Mouse (Mus musculus) liver, embryonic 16.5 days (tissue): ENCODE measurements around the gene Znrf2. TPM values are rescaled to one million over a fixed set of nuclear protein-coding genes. Genes with fewer than 3 reads are reported as not detected.

Experiments
- ATAC-seq: fragments of 200-750 bp; cut with Nextera tagmentation; 2 replicates; pipeline ENCODE4 v1.8.0; 2017; ENCODE audit warnings: low read depth, mild to moderate bottlenecking, moderate number of reproducible peaks, moderate library complexity
- H3K27ac ChIP-seq: fragments of 300-500 bp; sonication (generic); 2 replicates; pipeline ENCODE4 v1.5.1; 2014; ENCODE audit warnings: mild to moderate bottlenecking, low read length
- H3K27me3 ChIP-seq: fragments of 300-500 bp; sonication (generic); 2 replicates; pipeline ENCODE4 v1.6.1; 2014; ENCODE audit warnings: low read depth, low read length, mixed read lengths; ENCODE audit not compliant: control insufficient read depth, insufficient read depth
- H3K36me3 ChIP-seq: fragments of 300-500 bp; sonication (generic); 2 replicates; pipeline ENCODE4 v1.6.1; 2014; ENCODE audit warnings: mild to moderate bottlenecking; ENCODE audit not compliant: control insufficient read depth, insufficient read depth
- H3K4me1 ChIP-seq: fragments of 300-500 bp; sonication (generic); 2 replicates; pipeline ENCODE4 v1.6.1; 2014; ENCODE audit warnings: low read depth, low read length, mixed read lengths; ENCODE audit not compliant: control insufficient read depth
- H3K4me2 ChIP-seq: fragments of 300-500 bp; sonication (generic); 2 replicates; pipeline ENCODE4 v1.6.1; 2014; ENCODE audit warnings: low read depth, low read length, mixed read lengths
- H3K4me3 ChIP-seq: fragments of 300-500 bp; sonication (generic); 2 replicates; pipeline ENCODE4 v1.5.1; 2014; ENCODE audit warnings: low read depth, mild to moderate bottlenecking, low read length
- H3K9ac ChIP-seq: fragments of 300-500 bp; sonication (generic); 2 replicates; pipeline ENCODE4 v1.6.1; 2014; ENCODE audit warnings: low read depth, low read length
- H3K9me3 ChIP-seq: fragments of 300-500 bp; sonication (generic); replicated peaks from 2 replicates; pipeline ENCODE4 v1.6.1; 2016; ENCODE audit warnings: low read length; ENCODE audit not compliant: control insufficient read depth
- WGBS: fragments of 180-500 bp; shearing (Covaris S2); extraction: QIAGEN DNeasy Blood & Tissue Kit; methylation state at CpG from one replicate; pipeline ENCODE4 v1.1.7; 2014; ENCODE audit not compliant: insufficient replicate concordance; 5-methylcytosine and 5-hydroxymethylcytosine counted together
- polyA plus RNA-seq: library from polyadenylated mRNA; unstranded; fragments of >200 nt; fragmentation: Nextera tagmentation; extraction: Ambion mirVana; gene quantifications from 2 replicates; pipeline ENCODE4 v1.2.1, GENCODE M21; 2015

The Znrf2 gene
- polyA plus RNA-seq, 1 experiment from 2014 or later = 1.8 TPM

- Histone ChIP-seq H3K36me3 (no peaks in the 10 kb centered on the region), H3K4me3 (no peak overlapping the region), H3K4me2 (no peak overlapping the region), H3K27ac (no peak overlapping the region), H3K9ac (no peak overlapping the region), H3K9me3 (no peaks in the 10 kb centered on the region), H3K4me1 (no peaks in the 10 kb centered on the region), H3K27me3 (no peaks in the 10 kb centered on the region)
- ATAC-seq = no peak
- WGBS = 64% methylated on average over 6 of the region's 6 CpGs
Observed at GRCm38 (mm10) chr6:54927946-54928345, 111.2 kb downstream of the Znrf2 start.

- Histone ChIP-seq H3K36me3 (no peaks in the 10 kb centered on the region), H3K27me3 (no peaks in the 10 kb centered on the region), H3K4me1 (no peaks in the 10 kb centered on the region), H3K9me3 (no peaks in the 10 kb centered on the region), H3K4me3 (no peak overlapping the region), H3K4me2 (no peak overlapping the region), H3K9ac (no peak overlapping the region), H3K27ac (no peak overlapping the region)
- WGBS = 71% methylated on average over 4 of the region's 4 CpGs
- no peak for ATAC-seq
Observed at GRCm38 (mm10) chr6:54931641-54932040, 114.9 kb downstream of the Znrf2 start.

GRCm38 (mm10) chr6:54932526-54932925, 115.8 kb downstream of the Znrf2 start:
- no peaks in the 10 kb centered on the region for H3K27me3 ChIP-seq
- no peak overlapping the region for H3K9ac ChIP-seq
- no peak overlapping the region for H3K27ac ChIP-seq
- no peak for ATAC-seq
- no peaks in the 10 kb centered on the region for H3K36me3 ChIP-seq
- no peaks in the 10 kb centered on the region for H3K9me3 ChIP-seq
- H3K4me3 ChIP-seq = no peak overlapping the region
- H3K4me1 ChIP-seq = no peaks in the 10 kb centered on the region
- 79% methylated on average over 12 of the region's 12 CpGs for WGBS
- no peak overlapping the region for H3K4me2 ChIP-seq

- no peak overlapping the region for H3K4me3 ChIP-seq
- no peak for ATAC-seq
- 58% methylated on average over 5 of the region's 5 CpGs for WGBS
Observed at GRCm38 (mm10) chr6:54933216-54933615, 116.5 kb downstream of the Znrf2 start.

GRCm38 (mm10) chr6:54933866-54934265, 117.2 kb downstream of the Znrf2 start:
- no peaks in the 10 kb centered on the region for H3K36me3 ChIP-seq
- no peak overlapping the region for H3K4me2 ChIP-seq
- no peaks in the 10 kb centered on the region for H3K4me1 ChIP-seq
- H3K27me3 ChIP-seq = no peaks in the 10 kb centered on the region
- H3K9me3 ChIP-seq = no peaks in the 10 kb centered on the region
- H3K4me3 ChIP-seq = no peak overlapping the region
- H3K27ac ChIP-seq = no peak overlapping the region
- WGBS = 26% methylated on average over 3 of the region's 3 CpGs
- no peak overlapping the region for H3K9ac ChIP-seq
- 0 out of 2 replicates have a peak, but pooled peaks have one; percentile 21 for ATAC-seq

More at GRCm38 (mm10) chr6:54933216-54933615, 116.5 kb downstream of the Znrf2 start:
- H3K9ac ChIP-seq = no peak overlapping the region
- no peaks in the 10 kb centered on the region for H3K27me3 ChIP-seq
- no peaks in the 10 kb centered on the region for H3K9me3 ChIP-seq
- no peaks in the 10 kb centered on the region for H3K36me3 ChIP-seq
- no peak overlapping the region for H3K27ac ChIP-seq
- no peaks in the 10 kb centered on the region for H3K4me1 ChIP-seq
- H3K4me2 ChIP-seq = no peak overlapping the region

- H3K4me3 ChIP-seq = no peak overlapping the region
- H3K9ac ChIP-seq = no peak overlapping the region
- H3K27me3 ChIP-seq = no peaks in the 10 kb centered on the region
- 58% methylated on average over 8 of the region's 8 CpGs for WGBS
- no peaks in the 10 kb centered on the region for H3K4me1 ChIP-seq
- H3K9me3 ChIP-seq = no peaks in the 10 kb centered on the region
- no peak overlapping the region for H3K27ac ChIP-seq
- H3K36me3 ChIP-seq = no peaks in the 10 kb centered on the region
- ATAC-seq = no peak
- H3K4me2 ChIP-seq = 0 out of 2 replicates have a peak overlapping the region, but pooled peaks have one; percentile 4
Observed at GRCm38 (mm10) chr6:54934313-54934712, 117.6 kb downstream of the Znrf2 start.

- 55% methylated on average over 5 of the region's 5 CpGs for WGBS
- no peak for ATAC-seq
- no peak overlapping the region for H3K27ac ChIP-seq
Observed at GRCm38 (mm10) chr6:54934930-54935329, 118.2 kb downstream of the Znrf2 start.

GRCm38 (mm10) chr6:54936496-54936895, 119.8 kb downstream of the Znrf2 start:
- Histone ChIP-seq H3K27me3 (no peaks in the 10 kb centered on the region), H3K9me3 (no peaks in the 10 kb centered on the region), H3K9ac (no peak overlapping the region), H3K27ac (no peak overlapping the region), H3K4me3 (no peak overlapping the region), H3K36me3 (no peaks in the 10 kb centered on the region), H3K4me2 (no peak overlapping the region), H3K4me1 (no peaks in the 10 kb centered on the region; the same call in 1 of the 2 replicates)
- ATAC-seq = no peak
- 11% methylated on average over 2 of the region's 2 CpGs for WGBS

More at GRCm38 (mm10) chr6:54934930-54935329, 118.2 kb downstream of the Znrf2 start:
- H3K36me3 ChIP-seq = no peaks in the 10 kb centered on the region
- H3K9me3 ChIP-seq = no peaks in the 10 kb centered on the region
- H3K9ac ChIP-seq = no peak overlapping the region
- no peaks in the 10 kb centered on the region; the same call in 1 of the 2 replicates for H3K4me1 ChIP-seq
- no peak overlapping the region for H3K4me2 ChIP-seq
- H3K27me3 ChIP-seq = no peaks in the 10 kb centered on the region
- no peak overlapping the region for H3K4me3 ChIP-seq

GRCm38 (mm10) chr6:54939631-54940030, 122.9 kb downstream of the Znrf2 start:
- Histone ChIP-seq H3K9me3 (no peaks in the 10 kb centered on the region), H3K27me3 (peaks cover 3% of the 10 kb centered on the region; the same call in 1 of the 2 replicates), H3K36me3 (no peaks in the 10 kb centered on the region), H3K4me3 (no peak overlapping the region), H3K9ac (no peak overlapping the region), H3K27ac (no peak overlapping the region), H3K4me2 (no peak overlapping the region), H3K4me1 (no peaks in the 10 kb centered on the region; the same call in 1 of the 2 replicates)
- peak; percentile 37 for ATAC-seq
- whole genome bisulfite sequencing = 13% methylated on average over 4 of the region's 4 CpGs
